Mouse (Mus musculus): ENCODE measurements at regions not wholly inside any gene's neighbourhood (a gene's known extent, or its start where the extent isn't known, plus 50 kb on each side); places are given as distances from the start of the nearest gene placed in this dataset.

GRCm38 (mm10) chr7:124667180-124667968 is 684.7 kb downstream of the Hs3st4 start:
- ATAC-seq (ENCODE audit: low FRiP score, low TSS enrichment), result peak; percentile 74; the same call in 1 of the 2 replicates
- H3K27ac ChIP-seq (ENCODE audit: low read length), result no peak overlapping the region
- H3K27me3 ChIP-seq (ENCODE audit: insufficient read depth, low read length), result no peaks in the 10 kb centered on the region
- no peaks in the 10 kb centered on the region for H3K36me3 ChIP-seq (ENCODE audit: insufficient read depth, low read length)
- 32% methylated on average over 12 of the region's 12 CpGs for WGBS
- no peak overlapping the region for H3K4me2 ChIP-seq (replicated peaks; ENCODE audit: low read depth, low read length)
- H3K9me3 ChIP-seq (ENCODE audit: low read length), result no peaks in the 10 kb centered on the region
- no peak overlapping the region for H3K9ac ChIP-seq (replicated peaks; ENCODE audit: low read length)
- H3K4me3 ChIP-seq (ENCODE audit: low read length), result no peak overlapping the region
- H3K4me1 ChIP-seq (ENCODE audit: insufficient read depth, low read length), result peaks cover 8% of the 10 kb centered on the region

- Histone ChIP-seq H3K27me3 (ENCODE audit: insufficient read depth, low read length) (no peaks in the 10 kb centered on the region), H3K4me3 (ENCODE audit: low read length) (no peak overlapping the region), H3K9ac (replicated peaks; ENCODE audit: low read length) (no peak overlapping the region), H3K9me3 (ENCODE audit: low read length) (no peaks in the 10 kb centered on the region), H3K36me3 (ENCODE audit: insufficient read depth, low read length) (no peaks in the 10 kb centered on the region), H3K27ac (ENCODE audit: low read length) (no peak overlapping the region), H3K4me2 (replicated peaks; ENCODE audit: low read depth, low read length) (no peak overlapping the region), H3K4me1 (ENCODE audit: insufficient read depth, low read length) (peaks cover 8% of the 10 kb centered on the region)
- 47% methylated on average over 4 of the region's 4 CpGs for WGBS
- no peak for ATAC-seq (ENCODE audit: low FRiP score, low TSS enrichment)
Measured at GRCm38 (mm10) chr7:124668058-124668457, 685.4 kb downstream of the Hs3st4 start.

GRCm38 (mm10) chr7:124670477-124670876 is 687.8 kb downstream of the Hs3st4 start:
- H3K4me3 ChIP-seq (ENCODE audit: low read length), result no peak overlapping the region
- whole genome bisulfite sequencing, result 83% methylated on average over 4 of the region's 4 CpGs
- H3K9me3 ChIP-seq (ENCODE audit: low read length), result no peaks in the 10 kb centered on the region
- peaks cover 8% of the 10 kb centered on the region for H3K4me1 ChIP-seq (ENCODE audit: insufficient read depth, low read length)
- H3K36me3 ChIP-seq (ENCODE audit: insufficient read depth, low read length), result no peaks in the 10 kb centered on the region
- no peak overlapping the region for H3K4me2 ChIP-seq (replicated peaks; ENCODE audit: low read depth, low read length)
- H3K27me3 ChIP-seq (ENCODE audit: insufficient read depth, low read length), result no peaks in the 10 kb centered on the region
- no peak overlapping the region for H3K9ac ChIP-seq (replicated peaks; ENCODE audit: low read length)
- ATAC-seq (ENCODE audit: low FRiP score, low TSS enrichment), result no peak
- no peak overlapping the region for H3K27ac ChIP-seq (ENCODE audit: low read length)

GRCm38 (mm10) chr7:124671117-124671516 is 688.4 kb downstream of the Hs3st4 start:
- no peak overlapping the region for H3K9ac ChIP-seq (replicated peaks; ENCODE audit: low read length)
- H3K27ac ChIP-seq (ENCODE audit: low read length), result no peak overlapping the region
- peaks cover 8% of the 10 kb centered on the region for H3K4me1 ChIP-seq (ENCODE audit: insufficient read depth, low read length)
- no peaks in the 10 kb centered on the region for H3K27me3 ChIP-seq (ENCODE audit: insufficient read depth, low read length)
- H3K36me3 ChIP-seq (ENCODE audit: insufficient read depth, low read length), result no peaks in the 10 kb centered on the region
- ATAC-seq (ENCODE audit: low FRiP score, low TSS enrichment), result no peak
- H3K4me2 ChIP-seq (replicated peaks; ENCODE audit: low read depth, low read length), result no peak overlapping the region
- H3K9me3 ChIP-seq (ENCODE audit: low read length), result no peaks in the 10 kb centered on the region
- H3K4me3 ChIP-seq (ENCODE audit: low read length), result no peak overlapping the region

GRCm38 (mm10) chr7:124676854-124677515 is 694.3 kb downstream of the Hs3st4 start:
- Histone ChIP-seq H3K4me1 (ENCODE audit: insufficient read depth, low read length) (no peaks in the 10 kb centered on the region), H3K36me3 (ENCODE audit: insufficient read depth, low read length) (no peaks in the 10 kb centered on the region), H3K27me3 (ENCODE audit: insufficient read depth, low read length) (no peaks in the 10 kb centered on the region), H3K9me3 (ENCODE audit: low read length) (no peaks in the 10 kb centered on the region), H3K9ac (replicated peaks; ENCODE audit: low read length) (no peak overlapping the region), H3K4me2 (replicated peaks; ENCODE audit: low read depth, low read length) (no peak overlapping the region), H3K4me3 (ENCODE audit: low read length) (no peak overlapping the region), H3K27ac (ENCODE audit: low read length) (no peak overlapping the region)
- no peak for ATAC-seq (ENCODE audit: low FRiP score, low TSS enrichment)
- WGBS, result 66% methylated on average over 3 of the region's 3 CpGs

GRCm38 (mm10) chr7:124680561-124680960 is 697.9 kb downstream of the Hs3st4 start:
- Histone ChIP-seq H3K4me2 (replicated peaks; ENCODE audit: low read depth, low read length) (no peak overlapping the region), H3K9ac (replicated peaks; ENCODE audit: low read length) (no peak overlapping the region), H3K4me3 (ENCODE audit: low read length) (no peak overlapping the region), H3K27me3 (ENCODE audit: insufficient read depth, low read length) (no peaks in the 10 kb centered on the region), H3K36me3 (ENCODE audit: insufficient read depth, low read length) (no peaks in the 10 kb centered on the region), H3K4me1 (ENCODE audit: insufficient read depth, low read length) (no peaks in the 10 kb centered on the region), H3K9me3 (ENCODE audit: low read length) (no peaks in the 10 kb centered on the region), H3K27ac (ENCODE audit: low read length) (no peak overlapping the region)
- ATAC-seq (ENCODE audit: low FRiP score, low TSS enrichment), result no peak

GRCm38 (mm10) chr7:124681212-124681611 is 698.5 kb downstream of the Hs3st4 start:
- no peak overlapping the region for H3K9ac ChIP-seq (replicated peaks; ENCODE audit: low read length)
- H3K27ac ChIP-seq (ENCODE audit: low read length), result no peak overlapping the region
- no peak overlapping the region for H3K4me3 ChIP-seq (ENCODE audit: low read length)
- no peaks in the 10 kb centered on the region for H3K4me1 ChIP-seq (ENCODE audit: insufficient read depth, low read length)
- H3K27me3 ChIP-seq (ENCODE audit: insufficient read depth, low read length), result no peaks in the 10 kb centered on the region
- no peaks in the 10 kb centered on the region for H3K36me3 ChIP-seq (ENCODE audit: insufficient read depth, low read length)
- no peak for ATAC-seq (ENCODE audit: low FRiP score, low TSS enrichment)
- no peaks in the 10 kb centered on the region for H3K9me3 ChIP-seq (ENCODE audit: low read length)
- 67% methylated on average over 10 of the region's 10 CpGs for WGBS
- no peak overlapping the region for H3K4me2 ChIP-seq (replicated peaks; ENCODE audit: low read depth, low read length)

GRCm38 (mm10) chr7:124681820-124682219 is 699.2 kb downstream of the Hs3st4 start:
- Histone ChIP-seq H3K27ac (ENCODE audit: low read length) (no peak overlapping the region), H3K9me3 (ENCODE audit: low read length) (no peaks in the 10 kb centered on the region), H3K27me3 (ENCODE audit: insufficient read depth, low read length) (no peaks in the 10 kb centered on the region), H3K36me3 (ENCODE audit: insufficient read depth, low read length) (no peaks in the 10 kb centered on the region), H3K4me3 (ENCODE audit: low read length) (no peak overlapping the region), H3K4me2 (replicated peaks; ENCODE audit: low read depth, low read length) (no peak overlapping the region), H3K4me1 (ENCODE audit: insufficient read depth, low read length) (no peaks in the 10 kb centered on the region), H3K9ac (replicated peaks; ENCODE audit: low read length) (no peak overlapping the region)
- ATAC-seq (ENCODE audit: low FRiP score, low TSS enrichment), result no peak
- 93% methylated on average over 2 of the region's 2 CpGs for WGBS

GRCm38 (mm10) chr7:124685424-124685823 is 702.8 kb downstream of the Hs3st4 start:
- H3K9ac ChIP-seq (replicated peaks; ENCODE audit: low read length), result no peak overlapping the region
- 54% methylated on average over 2 of the region's 2 CpGs for WGBS
- no peak overlapping the region for H3K4me3 ChIP-seq (ENCODE audit: low read length)
- no peaks in the 10 kb centered on the region for H3K36me3 ChIP-seq (ENCODE audit: insufficient read depth, low read length)
- H3K4me1 ChIP-seq (ENCODE audit: insufficient read depth, low read length), result no peaks in the 10 kb centered on the region
- no peak for ATAC-seq (ENCODE audit: low FRiP score, low TSS enrichment)
- no peak overlapping the region for H3K4me2 ChIP-seq (replicated peaks; ENCODE audit: low read depth, low read length)
- H3K27ac ChIP-seq (ENCODE audit: low read length), result no peak overlapping the region
- no peaks in the 10 kb centered on the region for H3K9me3 ChIP-seq (ENCODE audit: low read length)
- H3K27me3 ChIP-seq (ENCODE audit: insufficient read depth, low read length), result no peaks in the 10 kb centered on the region

GRCm38 (mm10) chr7:124704163-124704824 is 721.6 kb downstream of the Hs3st4 start:
- no peak overlapping the region for H3K27ac ChIP-seq (ENCODE audit: low read length)
- H3K4me3 ChIP-seq (ENCODE audit: low read length), result no peak overlapping the region
- no peaks in the 10 kb centered on the region for H3K36me3 ChIP-seq (ENCODE audit: insufficient read depth, low read length)
- H3K4me1 ChIP-seq (ENCODE audit: insufficient read depth, low read length), result peaks cover 13% of the 10 kb centered on the region; the same call in 1 of the 2 replicates
- H3K9me3 ChIP-seq (ENCODE audit: low read length), result no peaks in the 10 kb centered on the region
- ATAC-seq (ENCODE audit: low FRiP score, low TSS enrichment), result no peak
- H3K9ac ChIP-seq (replicated peaks; ENCODE audit: low read length), result no peak overlapping the region
- 31% methylated on average over 6 of the region's 6 CpGs for WGBS
- H3K4me2 ChIP-seq (replicated peaks; ENCODE audit: low read depth, low read length), result no peak overlapping the region
- H3K27me3 ChIP-seq (ENCODE audit: insufficient read depth, low read length), result no peaks in the 10 kb centered on the region
